ENCODE assay signal across 25 mouse cellular contexts in genomic region chr1:177714397-177715012, GRCm38 (mm10). TPM values are rescaled to one million over a fixed set of nuclear protein-coding genes. Genes with fewer than 3 reads are reported as not detected.
DNase-seq lines count a peak whose midpoint lies in the region; ATAC-seq and TF ChIP-seq lines count a peak whose summit lies in the region.
"Had no signal": no experiment of that assay in that cellular context is flagged by ENCODE, and none has a peak within 500 bp of the region (broad histone marks: within the 10 kb centered on the region; RNA-seq: fewer than 3 reads in every experiment).

No protein-coding gene starts in this region.

- H3K9me3 ChIP-seq in liver, postnatal 0 days (ENCODE audit: low read length): peaks cover 3% of the 10 kb centered on the region; the same call in 1 of the 2 replicates
- no peaks in the 10 kb centered on the region for H3K9me3 ChIP-seq in liver, embryonic 11.5 days (ENCODE audit: control insufficient read depth, low read length)
- H3K9me3 ChIP-seq: G1E had no signal

- TF ChIP-seq EP300 in liver, postnatal 0 days (IDR thresholded peaks at IDR 0.05; ENCODE audit: low read depth): no peak

- H3K4me3 ChIP-seq in liver, postnatal 0 days (ENCODE audit: low read depth, low read length): no peak overlapping the region
- no peak overlapping the region for H3K4me3 ChIP-seq in liver, embryonic 11.5 days (ENCODE audit: low read depth, low read length)
- H3K4me3 ChIP-seq in bone marrow, adult 2 months (replicated peaks; ENCODE audit: control insufficient read depth, low read depth, low read length): no peak overlapping the region
- H3K4me3 ChIP-seq in brown adipose tissue, adult 24 weeks (ENCODE audit: insufficient read depth, low read depth, low read length): no peak overlapping the region
- H3K4me3 ChIP-seq: embryonic facial prominence, embryonic 10.5 days; embryonic facial prominence, embryonic 12.5 days; forebrain, embryonic 13.5 days; forebrain, embryonic 15.5 days had no signal

- H3K4me1 ChIP-seq in liver, postnatal 0 days (ENCODE audit: insufficient read depth): peaks cover 5% of the 10 kb centered on the region; the same call in 1 of the 2 replicates
- no peaks in the 10 kb centered on the region for H3K4me1 ChIP-seq in liver, embryonic 11.5 days (replicated peaks; ENCODE audit: control insufficient read depth, insufficient read depth, low read length)
- peaks cover 3% of the 10 kb centered on the region; the same call in 1 of the 2 replicates for H3K4me1 ChIP-seq in bone marrow, adult 2 months (ENCODE audit: control insufficient read depth, insufficient read depth, low read length)
- no peaks in the 10 kb centered on the region for H3K4me1 ChIP-seq in brown adipose tissue, adult 24 weeks (ENCODE audit: control insufficient read depth, insufficient read depth, insufficient read length, low read length)
- H3K4me1 ChIP-seq: embryonic facial prominence, embryonic 12.5 days had no signal

- no peak for ATAC-seq in liver, postnatal 0 days
- no peak for ATAC-seq in liver, embryonic 11.5 days (replicated peaks; ENCODE audit: low FRiP score)
- ATAC-seq in CD4-positive, CD25-positive, alpha-beta regulatory T cell, adult 4 months: no peak
- ATAC-seq: forebrain, embryonic 13.5 days; forebrain, embryonic 15.5 days; forebrain, postnatal 0 days had no signal

- H3K27ac ChIP-seq in liver, postnatal 0 days (ENCODE audit: low read depth): peak overlapping the region; percentile 34; the same call in 1 of the 2 replicates
- no peak overlapping the region for H3K27ac ChIP-seq in liver, embryonic 11.5 days (ENCODE audit: low read depth, low read length)
- peak overlapping the region; percentile 58; the same call in 1 of the 2 replicates for H3K27ac ChIP-seq in bone marrow, adult 2 months (ENCODE audit: control insufficient read depth, insufficient read depth, low read depth, low read length, poor library complexity)
- H3K27ac ChIP-seq in brown adipose tissue, adult 24 weeks (replicated peaks; ENCODE audit: low read depth, low read length): 0 out of 2 replicates have a peak overlapping the region, but pooled peaks have one; percentile 39
- H3K27ac ChIP-seq: embryonic facial prominence, embryonic 10.5 days; embryonic facial prominence, embryonic 12.5 days; forebrain, embryonic 13.5 days; forebrain, embryonic 15.5 days had no signal

- H3K4me2 ChIP-seq in liver, postnatal 0 days (ENCODE audit: low read depth, low read length): peak overlapping the region; percentile 22; the same call in 1 of the 2 replicates
- H3K4me2 ChIP-seq in liver, embryonic 11.5 days: no peak overlapping the region
- H3K4me2 ChIP-seq: embryonic facial prominence, embryonic 12.5 days; forebrain, embryonic 13.5 days; forebrain, embryonic 15.5 days had no signal

- DNase-seq in liver, postnatal 0 days: no peak
- DNase-seq in liver, embryonic 11.5 days (ENCODE audit: low spot score): no peak
- DNase-seq in cerebellum, adult 18-20 months: no peak
- DNase-seq in adrenal gland, postnatal 14 days: no peak
- DNase-seq: adrenal gland, adult 2 months; adrenal gland, postnatal 10 days; adrenal gland, postnatal 36 days; cerebellum, adult 11 months; cerebellum, adult 2 months; cerebellum, adult 9-10 months; cerebellum, postnatal 10 days; cerebellum, postnatal 25 days; forebrain, postnatal 0 days had no signal

- no peak for TF ChIP-seq CTCF in liver, postnatal 0 days (IDR thresholded peaks at IDR 0.05; ENCODE audit: low read depth)
- no peak for TF ChIP-seq CTCF in bone marrow, adult 2 months (IDR thresholded peaks at IDR 0.05; ENCODE audit: control insufficient read depth, insufficient read depth, low read length)

- no peak for TF ChIP-seq POLR2A in bone marrow, adult 2 months (IDR thresholded peaks at IDR 0.05; ENCODE audit: borderline replicate concordance, control insufficient read depth, low read depth, low read length)

- no peak overlapping the region for H3K9ac ChIP-seq in liver, postnatal 0 days (replicated peaks)
- H3K9ac ChIP-seq in liver, embryonic 11.5 days (ENCODE audit: low read depth, low read length): no peak overlapping the region
- H3K9ac ChIP-seq: embryonic facial prominence, embryonic 12.5 days; forebrain, embryonic 13.5 days; forebrain, embryonic 15.5 days; forebrain, postnatal 0 days had no signal

- H3K36me3 ChIP-seq in liver, postnatal 0 days (replicated peaks; ENCODE audit: insufficient read depth, low read length): no peaks in the 10 kb centered on the region
- no peaks in the 10 kb centered on the region for H3K36me3 ChIP-seq in liver, embryonic 11.5 days (ENCODE audit: control insufficient read depth, insufficient read depth, low read length)
- H3K36me3 ChIP-seq: embryonic facial prominence, embryonic 10.5 days; embryonic facial prominence, embryonic 12.5 days; forebrain, embryonic 15.5 days; G1E had no signal

- no peaks in the 10 kb centered on the region for H3K27me3 ChIP-seq in liver, postnatal 0 days (ENCODE audit: insufficient read depth, low read length)
- H3K27me3 ChIP-seq in liver, embryonic 11.5 days (replicated peaks; ENCODE audit: control insufficient read depth, insufficient read depth, low read length): no peaks in the 10 kb centered on the region
- H3K27me3 ChIP-seq: CH12.LX; embryonic facial prominence, embryonic 12.5 days had no signal

- WGBS in liver, postnatal 0 days (ENCODE audit: insufficient replicate concordance): 67% methylated on average over 5 of the region's 5 CpGs
- WGBS in liver, embryonic 11.5 days: 80% methylated on average over 5 of the region's 5 CpGs
- WGBS in bone marrow, adult 2 months: 55% methylated on average over 5 of the region's 5 CpGs

RNA-seq across cellular contexts. Expression of gene 1700016C15Rik, which starts 15.1 kb away (rescaled TPM):
- polyA plus RNA-seq in liver, postnatal 0 days (2015; fragmentation: Nextera tagmentation; extraction: Ambion mirVana): not detected in 2 replicates
- polyA plus RNA-seq in liver, embryonic 11.5 days (2014; fragmentation: Nextera tagmentation; extraction: Ambion mirVana): not detected in 2 replicates
- polyA plus RNA-seq in bone marrow, adult 2 months (2011; ENCODE audit: insufficient read depth, insufficient read length, low replicate concordance, missing spikeins): not detected in 2 replicates
- polyA plus RNA-seq in brown adipose tissue, adult 24 weeks (2012; ENCODE audit: insufficient read depth, insufficient read length, missing spikeins): not detected in 2 replicates
- polyA plus RNA-seq in CD4-positive, CD25-positive, alpha-beta regulatory T cell, adult 4 months (2017; shearing (Covaris generic)): not detected
- not detected in 2 replicates for total RNA-seq in adrenal gland, postnatal 14 days (2021)
- total RNA-seq: adrenal gland, adult 2 months; adrenal gland, postnatal 10 days; adrenal gland, postnatal 36 days; CH12.LX; forebrain, postnatal 0 days; G1E had no signal
- polyA plus RNA-seq: adrenal gland, adult 2 months; C2C12; cerebellum, adult 2 months; cortical plate, adult 2 months; embryonic facial prominence, embryonic 10.5 days; embryonic facial prominence, embryonic 12.5 days; forebrain, embryonic 11.5 days; forebrain, embryonic 13.5 days; forebrain, embryonic 15.5 days; G1E had no signal
